Mouse (Mus musculus): ENCODE data around the gene Nr1i2.

GRCm38 (mm10) chr16:38341396-38342324 lies 47.0 kb upstream of the Nr1i2 start, which contains the start of gene Maats1:
- no peak for TF ChIP-seq CTCF (IDR thresholded peaks at IDR 0.05; ENCODE audit: low read depth)
- no peak for TF ChIP-seq EP300 (IDR thresholded peaks at IDR 0.05; ENCODE audit: low read depth)

Data from liver, postnatal 0 days (tissue).